In genomic region chr1:121351037-121351436, GRCm38 (mm10) we compare ENCODE assay signal across 13 mouse cellular contexts.
"Had no signal": no experiment of that assay in that cellular context is flagged by ENCODE, and none has a peak within 500 bp of the region (broad histone marks: within the 10 kb centered on the region; RNA-seq: fewer than 3 reads in every experiment).

No protein-coding gene starts in this region.

- H3K9ac ChIP-seq: limb, embryonic 12.5 days; limb, embryonic 15.5 days; liver, embryonic 14.5 days; lung, embryonic 15.5 days had no signal

- H3K27me3 ChIP-seq: limb, embryonic 15.5 days; lung, embryonic 15.5 days had no signal

- H3K4me1 ChIP-seq: limb, embryonic 12.5 days; lung, embryonic 15.5 days had no signal

- DNase-seq: kidney, adult 18-20 months; kidney, adult 9 months; kidney, postnatal 14 days; kidney, postnatal 4 days; left cerebral cortex, postnatal 4 days; midbrain, embryonic 14.5 days; thymus, adult 18-20 months; thymus, postnatal 36 days had no signal

- H3K4me3 ChIP-seq: limb, embryonic 12.5 days; limb, embryonic 15.5 days; lung, embryonic 15.5 days had no signal

- H3K27ac ChIP-seq: limb, embryonic 12.5 days; limb, embryonic 15.5 days; liver, embryonic 14.5 days; lung, embryonic 15.5 days had no signal

- H3K4me2 ChIP-seq: limb, embryonic 12.5 days; limb, embryonic 15.5 days; lung, embryonic 15.5 days; midbrain, embryonic 11.5 days had no signal

- H3K36me3 ChIP-seq: limb, embryonic 12.5 days; limb, embryonic 15.5 days; lung, embryonic 15.5 days had no signal

- H3K9me3 ChIP-seq: limb, embryonic 15.5 days; lung, embryonic 15.5 days had no signal
